Mouse (Mus musculus) gastrocnemius, adult 18-20 months (tissue): ENCODE results near the gene Sarm1. TPM values are rescaled to one million over a fixed set of nuclear protein-coding genes. Genes with fewer than 3 reads are reported as not detected.

ENCODE experiments used
- DNase-seq: peaks from one replicate; pipeline ENCODE4 v3.0.0; 2021; ENCODE audit warnings: low spot score
- total RNA-seq, 2 experiments: library from RNA; stranded (reverse); gene quantifications; 2 replicates each; pipeline ENCODE4 v1.2.3; 2021

The Sarm1 gene
- total RNA-seq, 2 experiments from 2014 or later: 0.43 to 0.82 TPM

DNA sequence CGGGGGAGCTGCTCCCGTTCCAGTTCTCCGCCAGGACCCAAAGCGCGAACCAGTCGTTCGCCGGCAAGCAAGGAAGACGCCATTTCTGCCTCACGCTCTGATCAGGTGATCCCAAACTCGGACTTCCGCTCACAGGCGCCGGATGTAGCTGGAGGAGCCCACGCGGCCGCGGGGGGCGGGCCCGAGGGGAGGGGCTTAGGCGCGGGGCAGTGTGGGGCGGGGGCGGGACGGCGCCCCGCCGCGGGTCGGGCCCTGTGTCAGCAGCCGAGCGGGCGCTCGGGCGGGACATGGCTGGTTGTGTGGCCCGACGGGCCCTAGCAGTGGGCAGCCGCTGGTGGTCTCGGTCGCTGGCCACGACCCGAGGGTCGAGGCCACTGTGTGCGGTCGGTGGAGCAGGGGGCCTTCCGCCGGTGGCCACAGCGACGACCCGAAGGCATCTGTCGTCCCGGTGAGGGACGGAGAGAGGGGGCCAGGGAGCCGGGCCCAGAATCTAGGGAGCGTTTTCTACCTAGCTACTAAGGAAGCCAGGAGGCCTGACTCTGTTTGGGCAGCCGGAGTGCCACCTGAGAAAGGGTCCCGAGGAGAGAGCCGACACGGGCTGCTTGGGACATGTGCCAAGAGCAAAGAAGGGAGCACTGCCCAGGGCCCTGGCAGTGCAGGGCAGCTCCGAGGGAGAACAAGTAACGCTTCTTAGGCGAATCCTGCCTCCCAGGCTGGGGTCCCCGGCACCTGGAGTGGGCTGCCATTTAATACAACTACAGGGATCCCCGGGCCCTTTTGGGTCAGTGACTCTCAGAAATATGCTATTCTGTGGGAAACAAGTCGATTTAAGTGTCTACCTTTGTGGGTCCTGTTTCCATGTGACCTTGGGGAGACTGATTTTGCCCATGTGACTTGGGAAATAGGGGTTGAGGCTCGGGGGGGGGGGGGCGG is 14.7 kb upstream of the Sarm1 start, which contains the start of the genes Tmem199 and Poldip2:
Gene Tmem199, minus strand, starts transcription at position 148 of the 933 bp plus-strand sequence.
Gene Poldip2, plus strand, starts transcription at position 169 of the 933 bp plus-strand sequence.
- DNase-seq: peak; percentile 89

DNA sequence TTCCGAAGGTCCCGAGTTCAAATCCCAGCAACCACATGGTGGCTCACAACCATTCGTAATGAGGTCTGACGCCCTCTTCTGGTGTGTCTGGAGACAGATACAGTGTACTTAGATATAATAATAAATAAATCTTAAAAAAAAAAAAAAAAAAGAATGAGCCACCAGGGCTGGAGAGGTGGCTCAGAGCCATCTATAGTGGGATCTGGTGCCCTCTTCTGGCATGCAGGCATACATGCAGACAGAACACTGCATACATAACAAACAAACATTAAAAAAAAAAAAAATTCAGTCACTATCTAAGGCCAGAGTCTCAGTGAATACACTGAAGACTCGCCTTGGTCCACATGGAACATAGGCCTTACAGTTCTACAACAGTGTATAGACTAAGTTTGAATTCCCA is 11.6 kb upstream of the Sarm1 start:
- no peak for DNase-seq

DNA sequence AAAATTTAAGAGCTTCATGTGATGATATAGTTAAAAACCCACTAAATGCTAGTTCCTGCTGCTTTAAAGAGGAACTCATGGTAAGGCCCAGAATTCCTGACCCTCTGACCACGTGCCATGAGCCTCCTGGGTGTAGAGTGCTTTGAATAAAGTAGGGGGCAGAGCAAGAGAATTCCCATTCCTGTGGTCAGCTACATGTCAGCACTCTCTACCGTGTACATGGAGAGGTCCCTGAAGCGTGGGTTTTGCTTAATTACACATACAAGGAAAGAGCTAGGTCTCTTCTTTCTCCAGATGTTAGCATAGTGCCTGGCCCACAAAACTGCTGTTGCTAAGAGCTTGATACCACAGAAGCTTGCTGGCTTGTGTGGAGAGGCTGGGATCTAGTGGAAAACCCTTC is 7.9 kb upstream of the Sarm1 start:
- DNase-seq: no peak

DNA sequence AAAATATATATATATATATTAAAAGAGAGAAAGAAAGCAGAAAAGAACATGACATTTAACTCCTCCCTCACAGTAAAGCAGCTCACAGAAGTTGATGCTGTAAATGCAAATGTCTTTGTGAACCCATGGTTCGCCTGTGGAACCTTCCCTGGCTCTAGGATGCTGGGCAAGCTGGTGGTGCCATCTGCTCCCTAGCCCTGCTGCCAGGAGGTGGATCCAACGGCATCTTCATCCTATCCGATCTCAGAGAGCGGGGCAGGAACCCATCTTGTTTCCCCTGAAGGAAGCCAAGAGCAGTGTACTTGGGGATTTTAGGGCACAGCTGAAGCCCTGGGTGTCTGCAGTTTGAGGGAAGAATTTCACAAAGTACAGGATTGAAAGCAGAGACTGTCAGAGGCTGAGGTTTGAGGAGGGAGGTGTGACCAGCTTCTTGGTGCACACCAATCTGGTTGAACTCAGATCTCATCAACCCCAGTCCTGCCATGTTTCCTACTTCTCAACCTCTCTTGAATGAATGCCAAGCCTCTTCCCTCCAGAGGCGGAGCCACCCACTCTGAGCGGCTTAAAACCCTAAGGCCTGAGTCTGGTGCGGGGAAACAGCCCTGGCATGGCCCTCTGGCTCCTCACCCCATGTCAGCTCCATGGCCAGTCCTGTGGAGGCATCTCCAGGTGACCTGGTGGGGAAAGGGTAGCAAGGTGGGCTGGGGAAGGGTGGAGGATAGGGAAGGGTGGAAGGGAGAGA is 5.5 kb upstream of the Sarm1 start, which contains the start of gene Sebox:
Gene Sebox, plus strand, starts transcription at position 539 of the 742 bp plus-strand sequence.
- DNase-seq: no peak

DNA sequence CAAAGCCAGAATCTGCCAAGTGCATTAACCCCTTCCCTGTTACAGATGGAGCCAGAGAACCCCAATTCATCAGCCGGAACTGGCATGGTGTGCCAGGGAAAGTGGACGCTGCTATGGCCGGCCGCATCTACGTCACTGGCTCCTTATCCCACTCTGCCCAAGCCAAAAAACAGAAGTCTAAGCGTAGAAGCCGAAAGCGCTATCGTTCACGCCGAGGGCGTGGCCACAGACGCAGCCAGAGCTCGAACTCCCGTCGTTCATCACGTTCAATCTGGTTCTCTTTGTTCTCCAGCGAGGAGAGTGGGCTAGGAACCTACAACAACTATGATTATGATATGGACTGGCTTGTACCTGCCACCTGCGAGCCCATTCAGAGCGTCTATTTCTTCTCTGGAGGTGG is 4.0 kb upstream of the Sarm1 start:
- no peak for DNase-seq

DNA sequence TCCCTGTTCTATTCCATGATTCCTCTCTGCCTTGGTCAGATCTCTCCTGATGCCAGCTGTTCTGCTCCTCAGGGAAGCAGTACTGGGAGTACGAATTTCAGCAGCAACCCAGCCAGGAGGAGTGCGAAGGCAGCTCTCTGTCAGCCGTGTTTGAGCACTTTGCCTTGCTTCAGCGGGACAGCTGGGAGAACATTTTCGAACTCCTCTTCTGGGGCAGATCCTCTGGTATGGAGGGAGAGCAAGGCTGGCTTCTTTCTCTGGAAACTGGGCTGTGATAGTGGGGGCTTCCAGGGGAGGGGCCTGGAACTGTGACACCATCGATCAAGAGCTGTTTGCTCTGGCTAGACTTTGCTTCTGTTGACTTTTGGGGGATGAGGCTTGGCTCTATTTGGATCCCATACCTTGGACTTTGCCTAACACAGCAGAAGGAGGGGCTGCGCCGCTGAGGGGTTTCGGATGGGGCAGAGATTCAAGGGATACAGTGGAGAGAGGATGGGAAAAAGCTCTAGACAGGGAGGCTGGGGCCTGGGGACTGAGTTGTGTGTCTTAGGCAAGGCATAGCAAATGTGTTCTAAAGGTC is 3.2 kb upstream of the Sarm1 start:
- DNase-seq: no peak

DNA sequence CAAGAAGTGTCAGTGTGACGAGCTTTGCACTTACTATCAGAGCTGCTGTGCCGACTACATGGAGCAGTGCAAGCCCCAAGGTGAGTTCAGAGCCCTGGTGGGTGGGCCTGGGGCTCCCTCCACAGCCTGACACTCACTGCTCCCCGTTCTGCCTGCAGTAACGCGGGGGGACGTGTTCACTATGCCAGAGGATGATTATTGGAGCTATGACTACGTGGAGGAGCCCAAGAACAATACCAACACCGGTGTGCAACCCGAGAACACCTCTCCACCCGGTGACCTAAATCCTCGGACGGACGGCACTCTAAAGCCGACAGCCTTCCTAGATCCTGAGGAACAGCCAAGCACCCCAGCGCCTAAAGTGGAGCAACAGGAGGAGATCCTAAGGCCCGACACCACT is 2.0 kb upstream of the Sarm1 start:
- DNase-seq: no peak

DNA sequence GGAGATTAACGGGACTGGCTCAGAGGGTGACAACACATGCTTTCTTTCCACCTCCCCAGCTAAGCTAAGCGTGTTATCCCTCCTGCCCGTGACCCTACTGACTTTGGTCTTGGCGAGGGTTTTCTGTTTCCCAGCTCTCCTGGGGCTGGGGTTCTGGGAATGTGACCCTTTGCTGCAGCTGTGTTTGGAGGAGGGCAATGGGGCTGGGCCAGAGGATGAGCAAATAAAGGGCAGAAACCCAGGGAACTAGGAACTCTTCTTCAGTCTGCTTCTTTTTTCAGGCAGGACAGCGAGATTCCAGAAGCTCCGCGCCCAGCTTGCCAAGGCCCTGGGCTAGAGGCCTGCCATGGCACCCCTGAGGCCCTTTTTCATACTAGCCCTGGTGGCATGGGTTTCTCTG is 1.4 kb upstream of the Sarm1 start, which contains the start of gene Vtn:
Gene Vtn, plus strand, starts transcription at position 88 of the 400 bp plus-strand sequence.
- peak; percentile 73 for DNase-seq

DNA sequence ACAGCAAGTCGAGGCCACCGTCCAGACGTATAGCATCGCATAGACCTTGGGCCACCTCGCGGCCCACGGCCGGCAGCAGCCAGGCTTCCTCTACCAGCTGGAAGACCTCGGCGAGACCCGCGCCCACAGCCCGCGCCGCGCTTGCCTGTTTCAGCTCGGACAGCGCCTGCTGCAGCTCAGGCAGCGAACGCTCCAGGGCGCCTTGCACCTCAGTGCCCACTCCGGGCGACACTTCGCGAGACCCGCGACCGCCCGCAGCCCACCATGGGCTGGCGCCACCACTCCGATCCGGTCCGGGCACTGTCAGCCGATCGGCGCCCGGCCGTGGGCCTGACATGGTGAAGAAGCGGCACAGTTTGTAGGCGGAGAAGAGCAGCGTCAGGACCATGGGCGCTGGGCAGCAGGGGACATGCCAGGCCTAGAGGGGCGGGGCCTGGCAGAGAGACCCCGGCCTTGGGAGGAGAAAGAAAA is 448 bp downstream of the Sarm1 start:
- no peak for DNase-seq

DNA sequence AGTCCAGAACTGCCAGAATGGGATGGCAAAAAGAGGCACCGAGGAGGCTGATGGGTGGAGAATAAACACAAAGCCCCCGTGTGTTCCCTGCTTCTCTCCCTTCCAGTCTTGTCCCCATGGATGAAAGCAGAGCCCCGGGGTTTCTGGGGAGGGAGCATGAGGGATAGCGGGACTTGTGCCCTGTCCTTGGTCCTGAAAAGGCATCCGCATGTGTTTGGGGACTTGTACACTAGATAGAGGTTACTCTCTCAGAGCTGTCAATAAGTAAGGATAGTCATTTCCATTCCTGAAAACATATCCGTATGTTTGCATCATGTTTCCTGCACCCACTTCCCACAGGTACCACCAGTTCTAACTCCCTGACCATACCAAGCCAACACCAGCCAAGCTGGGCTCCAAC is 1.6 kb downstream of the Sarm1 start:
- DNase-seq: no peak

DNA sequence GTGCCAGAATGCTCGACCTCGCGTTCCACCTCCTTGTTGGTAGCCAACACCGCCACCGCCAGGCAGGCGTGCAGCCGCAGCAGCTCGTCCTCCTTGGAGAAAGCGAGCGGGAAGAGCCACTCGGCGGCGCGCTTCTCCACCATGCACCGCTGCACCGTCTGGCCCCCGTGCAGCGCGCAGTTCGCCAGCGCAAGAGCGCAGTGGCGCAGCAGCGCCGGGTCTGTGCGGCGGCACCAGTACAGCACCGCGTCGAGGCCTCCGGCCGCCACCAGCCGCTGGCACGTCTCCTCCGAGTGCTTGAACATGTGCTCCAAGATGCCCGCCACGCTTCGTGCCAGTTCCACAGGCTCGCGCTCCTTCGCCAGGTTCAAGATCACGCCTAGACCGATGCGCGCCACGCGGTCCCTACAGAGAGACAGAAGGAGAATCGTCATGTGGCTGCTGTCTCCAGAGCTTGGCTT is 6.7 kb downstream of the Sarm1 start:
- DNase-seq: no peak

DNA sequence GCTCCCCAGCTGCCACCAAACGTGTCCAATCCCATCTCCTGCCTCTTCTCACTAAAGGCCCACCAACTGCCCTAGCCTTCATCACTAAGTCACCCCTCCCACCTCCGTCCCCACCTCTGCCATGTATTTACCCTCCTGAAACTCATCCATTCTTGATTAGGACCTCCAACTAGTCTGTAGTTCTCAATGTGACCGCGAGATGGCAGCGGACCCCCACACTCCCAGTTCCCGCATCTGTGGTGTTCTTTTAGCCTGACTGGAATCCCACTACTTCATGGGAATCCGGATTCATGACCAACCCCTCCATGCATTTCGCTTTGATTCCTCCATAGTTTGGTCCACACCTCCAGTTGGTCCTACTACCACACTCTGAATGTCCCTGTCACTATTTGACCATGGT is 9.4 kb downstream of the Sarm1 start:
- peak; percentile 62 for DNase-seq

DNA sequence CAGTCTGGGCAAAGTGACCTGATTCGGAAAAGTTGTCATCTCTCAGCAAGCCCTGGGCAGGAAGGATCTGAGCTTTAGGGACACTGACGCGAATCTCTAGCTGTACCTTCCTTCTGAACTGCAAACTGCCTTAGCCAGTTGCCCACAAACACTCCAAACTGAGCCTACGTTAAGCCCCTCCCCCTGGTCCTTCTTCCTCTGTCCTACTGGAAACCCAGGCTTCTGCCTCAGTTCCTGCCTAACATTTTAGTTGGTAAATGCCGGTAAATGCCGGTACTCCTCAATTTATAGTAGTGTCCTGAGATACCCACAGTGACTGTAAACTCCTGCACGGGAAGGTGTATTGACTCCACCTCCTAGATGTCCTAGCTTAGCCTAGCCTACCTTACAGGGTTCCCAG is 13.9 kb downstream of the Sarm1 start:
- no peak for DNase-seq

DNA sequence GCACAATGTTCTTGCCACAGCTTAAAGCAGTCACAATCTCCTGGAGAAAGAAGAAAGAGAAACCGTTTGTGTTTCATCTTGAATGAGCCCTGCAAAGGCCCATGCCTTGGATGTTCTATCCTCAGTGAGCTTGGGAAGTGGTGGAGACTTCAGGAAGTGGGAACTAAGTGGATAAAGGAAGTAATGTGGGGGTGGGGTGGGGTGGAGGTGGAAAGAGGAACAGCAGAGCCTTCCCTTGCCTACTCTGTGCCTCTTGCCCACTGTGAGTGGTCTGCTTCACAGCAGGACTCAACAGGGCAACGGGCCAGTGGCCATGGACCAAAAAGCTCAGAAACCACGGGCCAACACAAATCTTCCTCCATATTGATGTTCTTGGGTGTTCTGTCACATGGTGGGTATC is 22.3 kb downstream of the Sarm1 start:
- DNase-seq: no peak

DNA sequence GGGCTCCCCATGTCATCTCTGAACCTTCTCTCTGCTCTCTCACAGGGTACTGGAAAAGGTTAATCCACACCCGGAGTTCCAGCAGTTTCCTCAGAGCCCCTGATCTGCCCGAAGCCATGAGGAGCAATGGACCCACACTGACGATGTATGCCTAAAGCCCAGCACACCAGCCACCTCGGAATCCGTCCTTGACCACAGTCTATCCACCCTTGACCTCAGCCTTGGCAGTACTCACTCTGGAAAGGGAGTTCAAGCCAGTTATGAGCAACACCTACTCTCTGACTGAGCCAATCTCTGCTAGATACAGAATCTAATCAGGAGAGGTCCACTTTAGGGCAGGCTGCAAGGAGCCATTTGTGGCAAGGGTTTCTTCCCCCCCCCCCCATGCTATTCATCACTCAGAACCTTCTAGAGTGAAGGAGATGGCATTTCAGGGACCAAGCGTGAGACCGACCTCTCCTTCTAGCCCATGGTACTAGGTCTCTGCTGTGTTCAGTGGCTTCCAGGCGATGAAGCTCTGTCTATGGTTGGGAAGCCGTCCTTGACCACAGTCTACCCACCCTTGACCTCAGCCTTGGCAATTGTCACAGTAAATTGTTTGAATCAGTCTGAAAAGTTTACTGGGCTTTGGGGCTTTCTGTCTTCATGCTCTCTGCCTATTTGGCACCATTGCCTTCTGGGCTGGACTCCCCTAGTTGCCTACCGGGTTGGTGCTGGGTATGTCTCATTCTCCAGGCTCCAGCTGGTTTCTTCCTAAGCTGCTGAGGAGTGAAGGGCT is 26.0 kb downstream of the Sarm1 start:
- no peak for DNase-seq

DNA sequence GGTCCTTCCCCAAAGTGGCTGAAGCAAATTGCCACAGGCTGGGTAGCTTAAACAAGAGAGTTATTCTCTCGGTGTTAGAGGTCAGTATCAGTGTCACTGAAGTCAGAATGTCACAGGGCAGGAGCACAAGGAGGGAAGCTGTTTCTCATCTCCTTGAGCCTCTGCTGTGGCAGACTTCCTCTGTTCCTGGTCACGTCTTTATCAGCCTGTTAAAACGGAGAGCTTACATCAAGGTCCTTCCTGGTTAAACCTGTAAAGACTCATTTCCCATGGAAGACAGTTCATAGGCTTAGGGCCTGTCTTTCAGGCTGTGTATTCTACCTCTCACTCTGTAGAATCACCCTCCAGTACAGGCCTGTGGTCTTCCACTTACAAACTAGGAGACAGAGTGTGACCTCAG is 29.6 kb downstream of the Sarm1 start:
- DNase-seq: no peak

DNA sequence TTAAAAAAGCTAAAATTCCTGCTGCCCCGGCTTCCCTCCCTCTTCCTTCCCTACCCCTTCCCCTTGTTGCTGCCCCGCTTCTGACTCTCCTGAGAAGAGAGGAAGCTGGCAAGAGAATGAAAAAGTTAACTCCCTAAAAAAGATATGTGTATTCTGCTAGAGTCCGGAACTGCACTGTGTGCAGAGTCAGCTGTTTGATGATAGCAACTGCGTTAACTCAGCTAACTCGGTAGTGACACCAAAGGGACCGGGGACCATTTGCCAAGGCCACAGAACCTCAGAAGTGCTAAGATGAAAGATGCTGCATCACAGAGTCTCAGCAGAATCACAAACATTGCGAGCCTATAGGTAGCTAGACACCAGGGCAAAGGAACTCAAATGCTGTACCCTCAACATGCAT is 30.0 kb downstream of the Sarm1 start:
- DNase-seq: no peak

DNA sequence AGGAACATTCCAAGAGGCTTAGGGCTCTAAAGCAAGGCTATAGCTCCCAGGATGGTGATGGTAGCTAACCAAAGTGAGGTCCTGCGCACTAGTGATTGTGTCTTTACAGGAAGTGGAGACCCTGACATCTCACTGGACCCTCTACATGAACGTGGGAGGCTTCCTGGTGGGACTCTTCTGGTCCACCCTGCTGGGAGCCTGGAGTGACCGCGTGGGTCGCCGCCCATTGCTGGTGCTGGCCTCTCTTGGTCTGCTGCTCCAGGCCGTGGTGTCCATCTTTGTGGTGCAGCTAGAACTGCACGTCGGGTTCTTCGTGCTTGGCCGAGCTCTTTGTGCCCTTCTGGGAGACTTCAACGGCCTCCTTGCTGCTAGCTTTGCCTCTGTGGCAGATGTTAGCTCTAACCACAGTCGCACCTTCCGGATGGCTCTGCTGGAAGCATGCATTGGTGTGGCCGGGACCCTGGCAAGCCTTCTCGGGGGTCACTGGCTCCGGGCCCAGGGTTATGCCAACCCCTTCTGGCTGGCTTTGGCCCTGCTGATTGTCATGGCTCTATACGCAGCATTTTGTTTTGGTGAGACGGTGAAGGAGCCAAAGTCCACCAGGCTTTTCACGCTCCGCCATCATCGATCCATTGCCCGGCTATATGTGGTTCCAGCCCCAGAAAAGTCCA is 31.2 kb downstream of the Sarm1 start:
- no peak for DNase-seq

DNA sequence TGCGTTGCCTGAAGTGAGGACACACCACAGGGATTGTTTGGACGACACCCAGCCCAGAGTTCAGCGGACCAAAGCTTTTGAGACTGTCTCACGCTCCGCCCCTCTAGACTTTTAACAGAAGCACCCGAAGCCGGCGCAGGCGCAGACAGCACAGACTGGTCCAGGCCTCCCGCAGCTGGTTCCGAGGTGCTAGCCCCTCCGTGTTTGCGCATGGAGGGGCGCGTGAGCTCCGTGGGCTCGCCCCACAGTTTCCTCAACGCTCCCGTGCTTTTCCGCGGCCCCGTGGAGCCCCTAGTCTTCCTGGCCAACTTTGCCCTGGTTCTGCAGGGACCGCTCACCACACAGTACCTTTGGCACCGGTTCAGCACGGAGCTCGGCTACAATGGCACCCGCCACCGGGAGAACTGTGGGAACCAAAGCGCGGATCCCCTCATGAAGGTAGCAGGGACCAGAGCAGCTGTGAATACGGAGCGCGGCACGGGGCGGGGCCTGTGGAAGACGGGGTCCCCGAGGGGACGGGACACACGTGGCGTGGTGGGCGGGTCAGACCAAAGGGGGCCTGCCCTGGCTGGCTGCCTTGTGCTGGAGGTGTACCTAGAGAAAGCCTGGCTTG is 31.9 kb downstream of the Sarm1 start, which contains the start of gene Slc46a1:
Gene Slc46a1, plus strand, starts transcription at position 130 of the 613 bp plus-strand sequence.
- DNase-seq: peak; percentile 80

DNA sequence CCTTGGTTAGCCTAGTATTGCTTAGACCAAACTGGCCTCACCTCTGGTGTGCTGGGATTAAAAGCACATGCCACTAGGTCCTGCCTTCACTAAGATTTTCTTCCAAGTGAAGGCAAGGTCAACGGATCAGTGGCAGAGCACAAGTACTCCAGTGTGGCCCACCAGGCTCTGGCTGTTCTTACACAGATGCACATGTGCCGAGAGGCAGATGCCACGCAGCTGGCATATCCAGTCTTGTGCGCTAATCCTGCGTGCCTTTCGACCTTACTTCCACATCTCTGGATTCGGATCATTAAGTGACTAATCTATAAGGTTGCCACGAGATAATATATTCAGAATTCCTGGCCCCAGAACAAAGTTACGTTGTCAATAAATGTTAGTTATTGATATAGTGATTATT is 32.4 kb downstream of the Sarm1 start:
- DNase-seq: no peak
